Mouse (Mus musculus) R1 (cell line): Measurements from ENCODE around the gene Rfx1.

Experiments
- DNase-seq: peaks from one replicate; pipeline ENCODE4 v3.0.0-alpha.2; 2018; ENCODE audit warnings: low read depth, low spot score

Gene Rfx1

DNA sequence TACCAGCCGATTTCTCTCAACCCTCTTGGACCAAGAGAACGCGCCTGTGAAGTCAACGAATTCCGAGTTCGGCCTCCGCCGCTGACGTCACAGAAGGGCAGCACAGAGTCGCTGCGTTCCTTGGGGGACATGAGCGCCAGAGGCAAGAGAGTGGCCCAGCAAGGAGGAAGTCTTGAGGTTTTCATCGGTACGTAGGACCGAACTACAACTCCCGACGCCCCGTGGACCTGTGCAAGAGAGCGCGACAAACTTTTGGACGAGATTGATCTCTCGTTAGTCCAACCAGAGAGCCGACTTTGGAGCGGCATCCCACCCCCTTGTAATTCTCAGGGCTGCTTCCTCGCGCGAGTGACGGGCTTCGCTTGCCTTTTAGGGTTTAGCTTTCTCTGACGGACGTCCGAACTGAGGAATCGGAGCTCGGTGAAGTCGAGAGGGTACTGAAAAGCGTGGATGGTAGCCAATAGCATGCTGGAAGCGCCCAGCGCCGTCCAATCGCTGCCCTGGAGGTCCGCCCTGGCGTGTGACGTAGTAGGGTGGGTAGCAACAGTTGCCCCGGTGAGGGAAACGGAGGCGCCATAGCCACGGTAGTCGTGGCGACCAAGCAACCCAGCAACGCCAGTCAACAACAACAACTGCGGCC lies at the start of gene Rfx1:
TSS of gene Rfx1 (plus strand) at position 544 of the 640 bp plus-strand sequence.
- DNase-seq: peak; percentile 100

DNA sequence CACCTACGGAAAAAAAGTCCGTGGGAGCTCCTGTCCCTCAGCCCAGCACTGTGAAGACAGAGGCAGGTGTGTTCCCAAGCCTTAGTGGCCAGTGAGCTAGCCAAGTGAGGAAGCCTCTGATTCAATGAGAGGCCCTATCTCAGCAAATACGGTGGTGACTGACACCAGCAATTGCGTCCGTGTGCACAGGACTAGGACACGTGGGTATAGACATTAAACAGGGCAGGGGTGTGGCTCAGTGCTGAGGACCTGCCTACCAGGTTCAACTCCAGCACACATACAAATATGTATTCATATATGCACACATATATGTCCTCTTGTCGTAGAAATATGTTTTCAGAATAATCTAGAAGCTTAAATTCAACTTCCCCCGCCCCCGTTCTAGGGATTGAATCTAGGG lies 46.9 kb upstream of the Rfx1 start:
- no peak for DNase-seq

DNA sequence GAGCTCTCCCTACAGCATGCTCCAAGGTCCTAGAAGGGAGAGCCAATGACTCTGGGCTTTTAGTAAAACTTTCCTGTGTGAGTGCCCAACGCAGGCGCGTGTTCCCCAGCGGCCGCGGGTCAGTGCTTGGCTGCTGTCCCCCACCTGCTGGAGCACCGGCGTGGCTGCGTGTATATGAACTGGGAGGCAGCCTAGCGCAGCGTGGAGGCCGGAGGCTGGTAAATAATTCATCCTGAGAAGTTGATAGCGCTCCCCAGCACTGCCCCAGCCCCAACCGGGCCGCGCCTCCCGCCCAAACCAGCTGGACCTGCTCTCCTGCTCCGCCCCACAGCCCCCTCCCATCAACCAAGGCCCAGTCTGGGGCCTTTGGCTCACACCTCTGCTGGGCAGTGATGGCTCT lies 45.5 kb upstream of the Rfx1 start, which contains the start of gene Palm3:
TSS of gene Palm3 (plus strand) at position 376 of the 400 bp plus-strand sequence.
- peak; percentile 91 for DNase-seq

DNA sequence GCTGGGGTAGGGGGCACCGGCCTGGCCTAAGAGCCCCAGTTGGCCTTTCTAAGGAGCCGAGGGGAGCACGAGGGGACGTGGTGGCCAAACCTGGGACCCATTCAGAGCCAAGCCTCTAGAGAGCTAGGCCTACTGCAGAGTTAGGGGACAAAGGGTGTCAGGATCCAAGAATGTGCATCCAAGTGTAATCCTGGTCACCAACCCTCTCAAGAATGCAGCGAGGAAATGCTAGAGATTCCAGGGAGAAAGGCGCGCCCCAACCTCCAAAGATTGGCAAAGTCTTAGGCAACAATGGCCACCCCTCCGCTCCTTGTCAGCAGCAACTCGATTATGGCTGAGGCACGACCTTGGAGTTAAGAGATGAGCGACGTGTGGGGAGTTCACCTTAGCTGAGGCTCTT lies 45.1 kb upstream of the Rfx1 start:
- DNase-seq: peak; percentile 97

DNA sequence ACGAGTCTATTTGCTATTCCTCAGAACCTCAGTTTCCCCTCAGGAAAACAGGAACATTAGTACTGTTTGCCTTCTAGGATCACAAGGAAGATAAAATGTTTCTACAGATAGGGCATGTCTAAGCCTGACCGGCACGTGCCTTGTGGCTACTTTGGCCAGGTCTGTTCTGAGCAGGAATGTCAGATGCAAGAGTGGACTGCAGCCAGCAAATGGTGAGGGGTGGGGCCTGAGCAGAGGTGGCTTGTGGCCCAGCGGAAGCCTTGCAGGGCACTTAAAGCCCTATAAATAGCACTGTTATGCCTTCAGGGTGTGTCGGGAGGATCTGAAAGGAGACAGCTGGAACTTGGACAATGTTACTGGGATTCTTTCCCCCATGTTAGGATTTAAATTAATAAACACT lies 43.5 kb upstream of the Rfx1 start:
- peak; percentile 63 for DNase-seq

DNA sequence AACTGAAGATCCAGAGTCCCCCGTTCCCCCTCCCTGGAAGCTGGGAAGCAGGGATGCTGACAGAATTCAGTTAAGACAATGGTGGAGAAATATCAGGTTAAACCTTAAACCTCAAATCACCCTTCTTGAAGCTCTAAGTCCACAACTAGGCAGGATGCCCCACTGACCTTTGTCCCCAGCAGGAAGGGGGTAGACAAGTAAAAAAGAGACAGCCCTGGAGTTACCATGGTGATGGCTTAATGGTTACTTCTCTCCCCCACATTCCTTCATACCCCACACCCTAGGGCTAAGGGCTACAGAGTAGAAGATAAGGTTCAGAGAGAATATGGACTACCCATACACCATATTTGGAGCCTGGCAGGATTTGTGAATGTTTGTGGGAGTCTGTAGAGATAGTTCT lies 43.0 kb upstream of the Rfx1 start:
- DNase-seq: peak; percentile 72

DNA sequence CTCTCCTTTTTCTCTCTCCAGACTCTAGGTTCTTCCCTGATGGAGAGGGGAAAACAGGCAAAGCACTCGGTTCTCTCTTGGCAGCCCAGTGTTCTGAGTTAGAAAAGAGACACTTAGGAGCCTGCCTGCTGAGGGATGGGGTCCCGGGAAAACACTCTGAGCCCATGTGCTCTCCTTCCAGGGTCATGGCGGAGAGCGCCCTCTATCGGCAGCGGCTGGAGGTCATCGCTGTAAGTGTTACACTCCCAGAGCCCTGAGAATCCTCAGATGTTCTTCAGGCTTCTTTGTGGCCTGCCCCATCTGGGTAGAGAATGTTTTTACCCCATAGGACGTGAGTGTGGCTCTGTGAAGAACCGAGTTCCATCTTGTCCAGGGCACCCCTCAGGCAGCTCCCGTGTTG lies 42.5 kb upstream of the Rfx1 start:
- peak; percentile 92 for DNase-seq

DNA sequence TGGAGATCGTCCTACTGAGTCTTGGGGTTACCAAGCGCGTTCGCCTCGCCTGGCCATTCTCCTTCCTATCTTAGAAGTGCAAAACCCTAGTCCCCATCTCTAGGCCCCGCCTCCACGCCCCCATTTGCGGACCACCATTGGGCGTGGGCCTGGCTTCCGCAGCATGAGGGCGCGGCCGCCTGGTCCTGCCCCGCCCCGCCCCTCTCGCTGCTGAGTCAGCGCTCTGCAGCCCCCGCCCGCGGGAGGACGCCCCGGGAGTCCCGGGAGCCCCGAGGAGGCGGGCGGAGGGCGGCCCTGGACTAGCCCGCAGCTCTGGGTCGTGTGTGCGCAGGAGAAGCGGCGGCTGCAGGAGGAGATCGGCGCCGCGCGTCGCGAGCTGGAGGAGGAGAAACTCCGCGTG lies 40.8 kb upstream of the Rfx1 start:
- DNase-seq: peak; percentile 88

DNA sequence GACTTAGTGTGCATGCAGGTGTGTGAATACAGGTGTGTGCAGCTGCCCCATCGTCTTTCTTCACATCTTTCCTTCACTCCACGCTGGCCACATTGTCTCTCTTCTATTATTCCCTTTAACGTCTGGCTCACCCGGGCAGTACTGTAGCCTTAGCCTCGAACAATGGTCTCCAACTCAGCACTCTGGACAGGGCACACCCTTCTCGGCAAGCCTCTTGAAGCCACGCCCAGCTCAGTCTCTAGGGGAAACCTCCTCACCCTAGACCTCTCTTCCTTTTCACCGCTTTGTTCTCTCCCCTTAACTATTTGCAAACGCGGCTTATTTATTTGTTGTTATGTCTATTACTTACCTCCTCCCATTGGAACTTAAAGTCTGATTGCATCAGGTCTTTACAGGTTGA lies 39.2 kb upstream of the Rfx1 start:
- peak; percentile 86 for DNase-seq

DNA sequence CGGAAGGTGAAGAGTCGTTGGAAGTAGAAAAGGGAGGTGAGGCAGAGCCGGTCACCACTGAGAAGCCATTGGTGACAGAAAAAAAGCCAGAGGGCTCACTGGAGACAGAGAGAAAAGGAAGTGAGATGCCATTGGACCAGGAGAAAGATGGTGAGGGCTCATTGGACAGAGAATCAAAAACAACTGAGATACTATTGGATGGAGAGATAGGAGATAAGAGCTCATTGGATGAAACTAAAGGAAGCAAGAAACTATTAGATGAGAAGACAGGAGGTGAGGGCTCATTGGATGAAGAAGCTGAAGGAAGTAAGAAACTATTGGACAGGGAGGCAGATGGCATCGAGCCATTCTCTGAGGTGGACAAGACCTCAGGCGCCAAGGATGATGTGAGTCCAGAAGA lies 37.4 kb upstream of the Rfx1 start:
- peak; percentile 86 for DNase-seq

DNA sequence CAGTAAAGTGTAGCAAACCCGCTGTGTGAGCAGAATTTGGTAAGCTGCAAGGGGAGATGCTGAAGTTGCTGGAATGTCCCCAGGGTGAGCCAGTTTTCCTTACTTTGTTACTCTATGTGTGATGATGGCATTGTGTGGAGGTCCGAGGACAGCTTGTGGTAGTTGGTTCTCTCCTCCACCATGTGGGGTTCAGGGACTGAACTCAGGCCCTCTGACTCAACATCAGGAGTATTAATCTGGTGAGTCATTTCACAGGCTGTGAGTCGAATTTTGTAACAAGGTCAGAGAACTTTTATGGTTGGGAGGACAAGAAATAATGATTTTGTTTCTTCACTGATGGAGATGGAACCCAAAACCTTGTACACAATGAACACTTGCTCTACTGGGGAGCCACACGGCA lies 33.9 kb upstream of the Rfx1 start:
- DNase-seq: no peak

DNA sequence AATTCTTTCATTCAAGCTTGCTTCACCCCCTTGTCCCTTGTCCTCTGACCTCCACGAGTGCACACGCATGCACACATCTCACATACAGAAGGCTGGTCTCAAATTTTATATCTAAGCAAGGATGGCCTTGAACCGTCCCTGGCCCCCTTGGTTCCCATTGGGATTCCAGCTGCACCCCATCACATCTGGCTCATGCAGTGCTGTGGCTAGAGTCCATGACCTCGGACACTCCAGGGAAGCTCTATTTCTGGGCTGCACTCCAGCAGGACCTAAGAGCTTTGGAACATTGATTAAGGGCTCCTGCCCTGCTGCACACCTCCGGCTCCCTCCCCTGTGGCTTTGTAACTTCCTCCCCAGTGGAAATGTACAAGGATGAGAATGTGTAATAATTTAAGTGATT lies 28.6 kb upstream of the Rfx1 start:
- no peak for DNase-seq

DNA sequence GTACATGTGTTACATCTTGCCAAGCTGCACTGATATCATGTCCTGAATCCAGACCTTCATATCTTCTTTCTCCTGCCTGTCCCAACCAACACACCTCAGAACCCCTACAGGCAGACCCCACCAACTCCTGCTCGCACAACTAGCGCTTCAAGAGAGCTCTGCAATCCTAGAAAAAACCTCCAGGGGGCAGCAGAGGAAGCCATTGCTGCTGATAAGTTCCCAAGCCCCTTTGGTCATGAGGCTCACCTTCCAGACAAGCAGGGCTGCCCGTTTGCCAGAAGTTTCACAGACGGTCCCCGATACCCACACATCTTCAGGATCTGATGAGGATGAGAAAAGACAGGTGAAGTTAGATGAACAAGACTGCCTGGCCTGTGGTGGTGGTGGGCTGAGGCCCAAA lies 27.6 kb upstream of the Rfx1 start:
- DNase-seq: peak; percentile 92

DNA sequence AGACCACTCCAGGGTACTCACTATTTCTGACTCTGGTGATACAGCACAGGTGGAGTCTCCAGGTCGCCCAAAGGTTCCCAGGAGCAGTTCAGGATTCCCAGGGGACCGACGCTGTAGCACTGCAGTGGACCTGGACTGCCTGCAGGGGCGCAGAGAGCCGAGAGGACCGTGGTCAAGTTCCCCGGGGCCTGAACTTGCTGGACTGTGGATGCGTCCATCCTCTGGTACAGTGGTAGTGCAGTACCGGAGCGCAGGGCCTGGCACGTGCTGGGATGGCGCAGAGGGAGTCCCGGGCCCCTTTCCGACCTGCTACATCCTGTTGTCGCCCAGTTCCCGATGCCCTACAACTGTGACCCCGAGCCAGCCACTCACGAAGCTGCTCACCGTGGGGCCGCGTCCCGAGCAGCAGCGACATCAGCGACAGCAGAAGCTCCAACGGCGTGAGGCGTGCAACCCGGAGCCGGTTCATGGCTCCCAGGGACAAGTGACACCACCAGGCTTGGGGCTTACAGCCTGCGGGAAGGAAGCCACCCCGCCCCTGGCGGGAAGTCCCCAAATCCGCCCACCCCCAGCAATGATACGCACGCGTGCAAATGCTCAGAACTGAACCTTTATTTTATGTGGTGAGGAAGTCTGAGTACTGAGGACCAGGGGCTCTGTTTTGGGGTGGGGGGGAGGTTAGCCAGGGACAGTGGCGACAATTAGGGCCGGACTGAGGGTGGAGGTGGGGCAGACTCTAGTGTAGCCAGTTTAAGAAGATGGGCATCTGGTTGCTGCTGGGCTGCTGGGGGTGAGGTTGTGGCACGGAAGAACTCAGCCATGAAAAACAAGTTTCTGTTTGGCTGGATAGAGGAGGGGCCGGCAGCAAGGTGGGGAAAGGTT lies 24.3 kb upstream of the Rfx1 start, which contains the start of gene Il27ra:
TSS of gene Il27ra (minus strand) at position 524 of the 882 bp plus-strand sequence.
- DNase-seq: peak; percentile 57

DNA sequence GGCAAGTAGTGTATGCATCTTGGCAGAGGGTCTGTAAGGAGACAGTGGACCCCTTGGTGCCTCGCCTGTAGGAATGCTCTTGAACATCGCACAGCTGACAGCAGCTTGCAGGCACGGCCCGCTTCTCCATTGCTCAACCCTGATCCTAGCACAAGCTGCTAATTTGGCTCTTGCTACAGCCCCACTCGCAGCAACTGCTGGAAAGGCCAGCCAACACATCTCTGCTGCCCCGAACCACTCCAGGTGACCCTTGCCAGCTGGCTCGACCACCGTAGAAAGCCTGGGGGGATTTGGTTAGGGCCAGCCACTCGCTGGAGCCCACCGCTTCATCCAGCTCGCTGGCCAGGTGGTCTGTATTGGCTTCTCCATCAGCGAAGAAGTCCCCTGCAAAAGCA lies 23.7 kb upstream of the Rfx1 start:
- no peak for DNase-seq

DNA sequence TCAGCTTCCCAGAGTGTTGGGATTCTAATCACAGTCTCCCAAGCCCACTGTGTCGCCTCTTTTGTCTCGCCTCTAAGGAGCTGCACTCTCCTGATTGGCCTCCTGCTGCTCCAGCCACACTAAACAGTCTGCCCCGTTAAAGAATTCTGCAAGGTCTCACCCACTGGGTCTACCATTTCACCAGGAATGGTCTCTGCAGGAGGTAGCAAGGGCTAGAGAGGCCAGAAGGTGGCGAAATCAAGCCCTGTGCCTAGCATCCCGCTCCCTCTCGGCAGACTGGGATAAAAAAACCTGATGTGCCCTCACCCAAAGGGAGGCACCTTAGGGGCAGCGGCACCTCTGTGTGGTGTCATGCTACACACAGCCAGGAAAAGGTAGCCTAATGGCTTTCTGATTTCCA lies 22.5 kb upstream of the Rfx1 start:
- peak; percentile 33 for DNase-seq

DNA sequence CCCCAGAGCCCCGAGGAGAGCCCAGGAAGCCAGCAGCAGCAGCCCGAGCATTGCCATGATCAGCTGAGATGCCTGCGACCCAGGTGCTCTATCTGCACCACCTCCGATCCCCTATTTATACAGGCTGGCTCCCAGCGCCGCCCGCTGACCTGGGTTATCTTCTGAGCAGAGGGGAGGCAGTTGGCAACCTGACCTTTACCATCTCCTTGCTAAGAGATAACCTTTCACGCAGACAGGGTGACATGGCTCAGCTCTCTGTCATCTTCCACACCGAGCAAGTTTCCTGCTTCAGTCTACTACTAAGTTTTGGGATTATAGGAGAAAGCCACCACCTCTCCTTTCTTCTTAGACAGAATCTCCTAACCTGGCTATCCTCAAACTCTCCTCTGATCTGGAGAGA lies 21.7 kb upstream of the Rfx1 start, which contains the start of gene Rln3:
TSS of gene Rln3 (minus strand) at position 101 of the 400 bp plus-strand sequence.
- DNase-seq: no peak

DNA sequence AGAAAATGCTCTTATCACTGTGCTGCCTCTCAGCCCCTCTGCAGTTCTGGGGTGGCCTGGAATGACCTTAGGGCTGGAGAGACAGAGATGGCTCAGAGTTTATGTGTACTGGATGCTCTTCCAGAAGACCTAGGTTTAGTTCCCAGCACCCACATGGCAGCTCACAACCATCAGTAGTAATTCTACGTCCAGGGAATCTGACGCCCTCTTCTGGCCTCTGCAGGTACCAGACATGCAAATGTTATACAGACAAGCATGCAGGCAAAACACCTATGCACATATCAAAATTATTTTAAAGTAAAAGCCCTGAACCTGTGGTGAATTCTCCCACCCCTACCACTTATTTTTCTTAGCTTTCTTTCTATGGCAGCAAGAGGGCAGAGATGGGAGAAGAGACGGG lies 20.1 kb upstream of the Rfx1 start:
- peak; percentile 66 for DNase-seq

DNA sequence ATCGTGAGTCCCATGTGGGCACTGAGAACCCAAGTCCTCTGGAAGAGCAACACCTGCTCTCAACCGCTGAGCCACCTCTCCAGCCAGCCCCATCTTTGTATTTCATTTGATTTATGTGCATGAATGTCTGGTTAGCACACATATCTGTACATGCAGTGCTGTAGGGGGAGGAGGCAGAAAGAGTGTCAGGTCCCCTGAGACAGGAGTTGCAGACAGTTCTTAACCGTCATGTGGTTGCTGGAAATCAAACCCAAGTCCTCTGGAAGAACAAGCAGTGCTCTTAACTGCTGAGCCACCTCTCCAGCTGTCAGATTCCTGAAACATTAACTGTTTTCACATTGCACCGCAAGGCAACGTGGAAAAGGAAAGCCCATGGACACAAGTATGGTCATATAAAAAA lies 18.5 kb upstream of the Rfx1 start:
- DNase-seq: no peak

DNA sequence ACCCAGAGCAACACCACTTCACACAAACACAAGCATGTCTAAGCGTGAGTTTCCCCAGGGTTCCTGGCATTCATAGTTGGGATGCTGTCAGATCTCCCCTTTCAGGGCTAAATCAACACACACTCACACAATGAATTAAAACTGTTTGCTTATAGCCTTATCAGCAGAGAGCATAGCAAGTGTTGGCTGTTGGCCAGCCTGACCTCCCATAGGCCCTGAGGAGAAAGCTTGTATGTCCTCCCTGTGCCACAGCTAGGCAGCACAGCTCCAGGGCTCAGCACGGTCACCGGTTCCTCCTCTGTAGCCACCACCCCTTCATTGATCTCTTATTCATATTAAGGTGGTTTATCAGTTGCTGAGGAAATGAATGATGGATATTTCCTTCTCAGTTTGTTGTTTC lies 13.9 kb upstream of the Rfx1 start:
- DNase-seq: no peak

DNA sequence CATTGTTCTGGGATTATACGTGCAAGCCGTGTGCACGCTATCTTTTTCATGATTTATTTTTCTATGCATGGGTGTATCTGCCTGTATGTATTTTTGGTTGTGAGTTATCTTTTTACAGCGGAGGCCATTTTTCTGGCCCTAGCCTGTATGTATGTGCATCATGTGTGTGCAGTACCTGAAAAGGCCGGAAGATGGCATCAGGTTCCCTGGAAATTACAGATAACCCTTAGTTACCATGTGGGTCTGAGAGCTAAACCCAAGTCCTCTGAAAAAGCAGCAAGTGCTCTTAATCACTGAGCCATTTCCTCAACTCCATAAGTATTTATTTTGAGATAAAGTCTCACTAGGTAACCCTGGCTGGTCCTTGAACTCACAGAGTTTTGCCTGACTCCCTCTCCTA lies 13.4 kb upstream of the Rfx1 start:
- peak; percentile 82 for DNase-seq

DNA sequence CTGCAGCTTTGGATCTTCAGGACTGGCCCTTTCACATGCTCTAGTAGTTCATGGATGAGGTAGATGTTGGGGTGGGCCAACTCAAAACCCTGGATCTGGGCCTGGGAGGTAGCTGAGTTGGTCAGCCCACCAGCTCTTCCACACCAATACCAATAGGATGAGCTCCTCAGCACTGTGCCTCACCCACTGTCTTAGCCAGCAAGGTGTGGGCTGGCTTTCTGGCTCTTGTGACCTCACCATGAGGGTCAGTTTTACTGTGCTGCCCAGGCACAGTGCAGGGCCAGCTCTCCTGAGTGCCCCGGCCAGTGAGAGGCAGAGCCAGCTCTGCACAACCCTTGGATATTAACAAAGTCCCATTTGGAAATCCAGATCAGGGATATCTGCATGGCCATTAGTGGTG lies 8.8 kb upstream of the Rfx1 start:
- DNase-seq: peak; percentile 39

DNA sequence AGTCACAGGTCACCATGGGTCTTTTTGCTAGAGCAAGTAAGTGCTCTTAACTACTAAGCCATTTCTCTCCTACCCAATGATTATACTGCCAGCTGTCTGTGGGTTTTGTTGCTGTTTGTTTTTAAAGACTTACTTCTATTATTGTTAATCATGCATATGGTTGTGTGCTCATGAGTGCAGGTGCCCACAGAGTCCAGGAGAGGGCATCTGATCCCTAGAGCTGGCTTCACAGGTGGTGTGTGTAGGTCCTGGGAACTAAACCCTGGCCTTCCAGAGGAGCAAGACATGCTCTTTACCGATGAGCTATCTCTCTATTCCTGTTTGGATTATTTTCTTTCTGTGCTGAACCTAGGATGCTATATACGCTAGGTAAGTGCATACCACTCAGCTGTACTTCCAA lies 7.4 kb upstream of the Rfx1 start:
- DNase-seq: peak; percentile 70
